Mouse (Mus musculus): ENCODE data around the gene Gm10031. TPM values are rescaled to one million over a fixed set of nuclear protein-coding genes. Genes with fewer than 3 reads are reported as not detected.

The Gm10031 gene
- polyA plus RNA-seq, 1 experiment, result 3.6 TPM

GRCm38 (mm10) chr1:156538382-156538781 lies 14.6 kb downstream of the Gm10031 start:
- Histone ChIP-seq H3ac (ENCODE audit: control insufficient read depth, insufficient read length) (no peak overlapping the region), H3K4me3 (no peak overlapping the region), H3K79me2 (ENCODE audit: control insufficient read depth, insufficient read depth) (no peaks in the 10 kb centered on the region), H3K36me3 (ENCODE audit: control insufficient read depth, insufficient read depth) (no peaks in the 10 kb centered on the region), H3K4me2 (ENCODE audit: low read depth) (no peak overlapping the region), H3K27me3 (ENCODE audit: control insufficient read depth, insufficient read depth, insufficient read length) (no peaks in the 10 kb centered on the region)
- TF ChIP-seq MYOD1 (IDR thresholded peaks at IDR 0.05; ENCODE audit: control insufficient read depth in 1 of 3, insufficient read length in 2 of 3, low read depth in 2 of 3), result no peak
- TF ChIP-seq MAX (IDR thresholded peaks at IDR 0.05; ENCODE audit: low read depth), result no peak
- TF ChIP-seq CEBPB (IDR thresholded peaks at IDR 0.05; ENCODE audit: insufficient read depth, poor library complexity, severe bottlenecking), result no peak
- TF ChIP-seq SRF (IDR thresholded peaks at IDR 0.05; ENCODE audit: control insufficient read depth, insufficient read length, low read depth), result no peak
- no peak for TF ChIP-seq TCF12 (IDR thresholded peaks at IDR 0.05; ENCODE audit: insufficient read depth, poor library complexity, severe bottlenecking)
- TF ChIP-seq E2F4 (IDR thresholded peaks at IDR 0.05; ENCODE audit: insufficient read depth), result no peak
- TF ChIP-seq USF1 (IDR thresholded peaks at IDR 0.05; ENCODE audit: low read depth), result no peak
- no peak for TF ChIP-seq REST (IDR thresholded peaks at IDR 0.05; ENCODE audit: insufficient read depth, insufficient read length)
- no peak for TF ChIP-seq MYOG (IDR thresholded peaks at IDR 0.05; ENCODE audit: control insufficient read depth in 1 of 3, insufficient read depth in 1 of 3, insufficient read length in 2 of 3, low read depth in 2 of 3)

GRCm38 (mm10) chr1:156539787-156540560 lies 16.2 kb downstream of the Gm10031 start:
- Histone ChIP-seq H3K4me3 (no peak overlapping the region), H3K27me3 (ENCODE audit: control insufficient read depth, insufficient read depth, insufficient read length) (no peaks in the 10 kb centered on the region), H3K4me2 (ENCODE audit: low read depth) (no peak overlapping the region), H3K36me3 (ENCODE audit: control insufficient read depth, insufficient read depth) (no peaks in the 10 kb centered on the region), H3ac (ENCODE audit: control insufficient read depth, insufficient read length) (no peak overlapping the region), H3K79me2 (ENCODE audit: control insufficient read depth, insufficient read depth) (no peaks in the 10 kb centered on the region)
- TF ChIP-seq MYOG (IDR thresholded peaks at IDR 0.05; ENCODE audit: control insufficient read depth in 1 of 3, insufficient read depth in 1 of 3, insufficient read length in 2 of 3, low read depth in 2 of 3) (no peak), MYOD1 (IDR thresholded peaks at IDR 0.05; ENCODE audit: control insufficient read depth in 1 of 3, insufficient read length in 2 of 3, low read depth in 2 of 3) (no peak), USF1 (IDR thresholded peaks at IDR 0.05; ENCODE audit: low read depth) (no peak), MAX (IDR thresholded peaks at IDR 0.05; ENCODE audit: low read depth) (no peak), E2F4 (IDR thresholded peaks at IDR 0.05; ENCODE audit: insufficient read depth) (no peak), SRF (IDR thresholded peaks at IDR 0.05; ENCODE audit: control insufficient read depth, insufficient read length, low read depth) (no peak), TCF3 (IDR thresholded peaks at IDR 0.05; ENCODE audit: insufficient read length, low read depth) (no peak), REST (IDR thresholded peaks at IDR 0.05; ENCODE audit: insufficient read depth, insufficient read length) (no peak), CEBPB (IDR thresholded peaks at IDR 0.05; ENCODE audit: insufficient read depth, poor library complexity, severe bottlenecking) (no peak)

GRCm38 (mm10) chr1:156543999-156544398 lies 20.2 kb downstream of the Gm10031 start:
- H3K36me3 ChIP-seq (ENCODE audit: control insufficient read depth, insufficient read depth), result no peaks in the 10 kb centered on the region
- H3K27me3 ChIP-seq (ENCODE audit: control insufficient read depth, insufficient read depth, insufficient read length), result no peaks in the 10 kb centered on the region
- no peak for TF ChIP-seq USF1 (IDR thresholded peaks at IDR 0.05; ENCODE audit: low read depth)
- TF ChIP-seq TCF3 (IDR thresholded peaks at IDR 0.05; ENCODE audit: insufficient read length, low read depth), result no peak
- no peak for TF ChIP-seq POLR2AphosphoS2 (IDR thresholded peaks at IDR 0.05; ENCODE audit: insufficient read length, low read depth)
- TF ChIP-seq MYOG (IDR thresholded peaks at IDR 0.05; ENCODE audit: control insufficient read depth in 1 of 3, insufficient read depth in 1 of 3, insufficient read length in 2 of 3, low read depth in 2 of 3), result no peak
- no peak for TF ChIP-seq REST (IDR thresholded peaks at IDR 0.05; ENCODE audit: insufficient read depth, insufficient read length)
- no peak for TF ChIP-seq CEBPB (IDR thresholded peaks at IDR 0.05; ENCODE audit: insufficient read depth, poor library complexity, severe bottlenecking)
- TF ChIP-seq MAX (IDR thresholded peaks at IDR 0.05; ENCODE audit: low read depth), result no peak
- no peak for TF ChIP-seq MYOD1 (IDR thresholded peaks at IDR 0.05; ENCODE audit: control insufficient read depth in 1 of 3, insufficient read length in 2 of 3, low read depth in 2 of 3)
- TF ChIP-seq POLR2A (IDR thresholded peaks at IDR 0.05; ENCODE audit: insufficient read length, low read depth), result no peak
- no peak for TF ChIP-seq E2F4 (IDR thresholded peaks at IDR 0.05; ENCODE audit: insufficient read depth)
- TF ChIP-seq SRF (IDR thresholded peaks at IDR 0.05; ENCODE audit: control insufficient read depth, insufficient read length, low read depth), result no peak
- TF ChIP-seq TCF12 (IDR thresholded peaks at IDR 0.05; ENCODE audit: insufficient read depth, poor library complexity, severe bottlenecking), result no peak
- no peak overlapping the region for H3K4me2 ChIP-seq (ENCODE audit: low read depth)
- H3K79me2 ChIP-seq (ENCODE audit: control insufficient read depth, insufficient read depth), result no peaks in the 10 kb centered on the region
- no peak overlapping the region for H3K4me3 ChIP-seq
- H3ac ChIP-seq (ENCODE audit: control insufficient read depth, insufficient read length), result no peak overlapping the region

- H3K27me3 ChIP-seq (ENCODE audit: control insufficient read depth, insufficient read depth, insufficient read length), result no peaks in the 10 kb centered on the region
- H3K4me3 ChIP-seq, result peak within 1 kb of the TSS; percentile 66
- peaks cover 38% of the 10 kb centered on the region for H3K79me2 ChIP-seq (ENCODE audit: control insufficient read depth, insufficient read depth)
- peak within 1 kb of the TSS; percentile 90 for H3ac ChIP-seq (ENCODE audit: control insufficient read depth, insufficient read length)
- peak within 1 kb of the TSS; percentile 79 for H3K4me2 ChIP-seq (ENCODE audit: low read depth)
- TF ChIP-seq TCF12 (IDR thresholded peaks at IDR 0.05; ENCODE audit: insufficient read depth, poor library complexity, severe bottlenecking) (no peak), POLR2A (IDR thresholded peaks at IDR 0.05; ENCODE audit: insufficient read length, low read depth) (peak; percentile 81), TCF3 (IDR thresholded peaks at IDR 0.05; ENCODE audit: insufficient read length, low read depth) (no peak)
- H3K36me3 ChIP-seq (ENCODE audit: control insufficient read depth, insufficient read depth), result no peaks in the 10 kb centered on the region
Measured at GRCm38 (mm10) chr1:156558024-156558930, 34.5 kb downstream of the Gm10031 start, which contains the start of gene Abl2. Gene Abl2 (plus strand): TSS chr1:156558786.

Measured in myocyte (in vitro differentiated cells).